Mouse (Mus musculus) natural killer cell, adult 2 months (primary cell): ENCODE data around the gene Akr1b3.

Experiments
- DNase-seq, 2 experiments: peaks; one replicate each; pipeline ENCODE4 v3.0.0; 2022; ENCODE audit warnings: low spot score in 2 of 2

Gene Akr1b3

DNA sequence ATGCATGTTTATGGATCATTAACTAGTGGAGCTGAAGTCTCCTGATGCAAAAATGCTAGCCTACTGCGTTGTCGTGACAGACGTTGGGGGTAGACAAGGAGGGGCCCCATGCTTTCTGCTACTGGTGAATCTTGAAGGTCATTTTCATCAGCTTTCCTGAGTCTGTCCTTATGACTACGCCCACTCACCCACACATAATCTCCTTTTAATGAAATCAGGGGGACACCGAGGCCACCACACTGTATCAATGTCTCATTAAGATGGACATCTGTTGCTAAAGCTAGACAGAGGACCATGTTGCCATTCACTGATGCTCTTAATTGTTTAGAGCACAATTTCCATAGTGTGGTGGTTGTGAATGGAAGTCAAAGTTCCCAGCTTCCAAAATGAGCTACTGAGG, 58.7 kb downstream of the Akr1b3 start:
- DNase-seq: no peak
